In the genomic region with DNA sequence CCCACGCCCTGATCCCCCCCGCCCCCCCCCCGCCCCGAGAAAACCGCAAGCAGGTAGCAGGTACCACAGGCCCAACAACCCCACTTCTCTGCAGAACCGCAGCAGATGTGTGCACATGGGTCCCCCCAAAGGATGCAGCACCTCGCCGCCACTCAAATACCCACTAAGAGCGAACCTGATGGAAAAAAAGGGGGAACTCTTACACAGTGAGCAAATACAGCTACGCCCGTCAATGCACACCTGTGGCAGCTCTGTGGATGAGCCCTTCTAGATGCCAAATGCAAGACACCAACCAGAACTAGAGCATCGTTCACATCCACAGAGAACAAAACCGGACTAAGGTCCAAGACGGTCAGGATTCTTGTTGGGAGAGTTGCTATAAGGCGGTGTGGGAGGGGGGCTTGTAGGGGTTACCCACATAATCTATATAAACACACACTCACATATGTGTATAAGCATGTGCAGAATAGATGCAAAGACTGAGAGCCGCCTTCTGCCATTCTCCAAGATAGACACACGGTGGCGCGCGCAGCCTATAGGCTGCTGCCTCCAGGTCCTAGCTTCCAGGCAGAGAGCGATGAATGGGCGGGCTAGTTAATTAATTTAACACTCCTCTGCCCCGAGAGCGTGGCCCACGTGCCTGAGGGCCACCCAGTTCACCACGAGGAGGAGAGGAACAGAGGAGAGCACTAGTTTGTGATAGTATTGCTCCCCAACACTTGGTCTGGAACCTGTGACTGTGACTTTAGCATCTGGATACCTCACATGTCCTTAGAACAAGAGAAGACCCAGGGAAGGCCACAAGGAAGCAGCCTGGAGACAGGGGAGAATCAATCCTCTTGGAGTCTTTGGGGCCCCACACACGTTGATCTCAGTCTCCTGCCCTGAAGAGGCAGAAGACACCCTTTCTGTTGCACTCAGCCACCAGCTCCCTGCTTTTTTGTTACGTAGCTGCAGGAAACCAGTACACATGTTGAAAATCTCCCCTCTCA, we compare ENCODE assay signal across 9 mouse cellular contexts. TPM values are rescaled to one million over a fixed set of nuclear protein-coding genes. Genes with fewer than 3 reads are reported as not detected.
DNase-seq lines count a peak whose midpoint lies in the region; ATAC-seq lines count a peak whose summit lies in the region.
"Had no signal": no experiment of that assay in that cellular context is flagged by ENCODE, and none has a peak within 500 bp of the region (broad histone marks: within the 10 kb centered on the region; RNA-seq: fewer than 3 reads in every experiment).

No protein-coding gene starts in this region.

- H3K9ac ChIP-seq in hindbrain, embryonic 13.5 days = no peak overlapping the region; the same call in 1 of the 2 replicates
- H3K9ac ChIP-seq in forebrain, embryonic 15.5 days (replicated peaks) = no peak overlapping the region

- H3K36me3 ChIP-seq in hindbrain, embryonic 10.5 days = no peaks in the 10 kb centered on the region
- H3K36me3 ChIP-seq in hindbrain, embryonic 13.5 days = no peaks in the 10 kb centered on the region
- H3K36me3 ChIP-seq in forebrain, embryonic 15.5 days = no peaks in the 10 kb centered on the region

- WGBS in hindbrain, embryonic 10.5 days = 23% methylated on average over 28 of the region's 28 CpGs
- WGBS in hindbrain, embryonic 13.5 days = 23% methylated on average over 28 of the region's 28 CpGs
- 22% methylated on average over 28 of the region's 28 CpGs for whole genome bisulfite sequencing in forebrain, embryonic 15.5 days

- no peaks in the 10 kb centered on the region for H3K9me3 ChIP-seq in hindbrain, embryonic 10.5 days
- no peaks in the 10 kb centered on the region for H3K9me3 ChIP-seq in hindbrain, embryonic 13.5 days
- no peaks in the 10 kb centered on the region for H3K9me3 ChIP-seq in forebrain, embryonic 15.5 days

- ATAC-seq in hindbrain, embryonic 13.5 days (ENCODE audit: low FRiP score) = no peak
- ATAC-seq in forebrain, embryonic 15.5 days (replicated peaks) = peak; percentile 77
- ATAC-seq in hematopoietic stem cell, adult 5-6 weeks (replicated peaks in 1 of 2; ENCODE audit: insufficient read depth in 1 of 2, low FRiP score in 2 of 2, low TSS enrichment in 1 of 2, low read depth in 1 of 2, poor library complexity in 2 of 2, severe bottlenecking in 2 of 2) = peak; percentile 85 to 92
- ATAC-seq in megakaryocyte, adult 5-6 weeks (ENCODE audit: poor library complexity, severe bottlenecking) = peak; percentile 86
- ATAC-seq: Patski had no signal

- peaks cover 27% of the 10 kb centered on the region for H3K27me3 ChIP-seq in hindbrain, embryonic 10.5 days (ENCODE audit: insufficient read depth, poor library complexity, severe bottlenecking)
- peaks cover 23% of the 10 kb centered on the region for H3K27me3 ChIP-seq in hindbrain, embryonic 13.5 days
- peaks cover 15% of the 10 kb centered on the region; the same call in 1 of the 2 replicates for H3K27me3 ChIP-seq in forebrain, embryonic 15.5 days
- H3K27me3 ChIP-seq: Patski had no signal

- no peak overlapping the region for H3K4me2 ChIP-seq in hindbrain, embryonic 13.5 days
- H3K4me2 ChIP-seq in forebrain, embryonic 15.5 days (replicated peaks) = no peak overlapping the region

- peak overlapping the region; percentile 0; the same call in 1 of the 2 replicates for H3K27ac ChIP-seq in hindbrain, embryonic 10.5 days
- H3K27ac ChIP-seq in hindbrain, embryonic 13.5 days = no peak overlapping the region
- no peak overlapping the region for H3K27ac ChIP-seq in forebrain, embryonic 15.5 days (replicated peaks)

- peak; percentile 78 for DNase-seq in hindbrain, embryonic 10.5 days (ENCODE audit: low spot score)
- DNase-seq in cerebellum, adult 11 months = peak; percentile 61
- peak; percentile 65 to 79 for DNase-seq in layer of hippocampus, postnatal 14 days (ENCODE audit: low spot score in 2 of 2)
- peak; percentile 59 for DNase-seq in right cerebral cortex, postnatal 25 days

- H3K4me3 ChIP-seq in hindbrain, embryonic 10.5 days = no peak overlapping the region
- no peak overlapping the region for H3K4me3 ChIP-seq in hindbrain, embryonic 13.5 days
- H3K4me3 ChIP-seq in forebrain, embryonic 15.5 days = no peak overlapping the region

- H3K4me1 ChIP-seq in hindbrain, embryonic 10.5 days (replicated peaks) = peaks cover 18% of the 10 kb centered on the region
- peaks cover 15% of the 10 kb centered on the region for H3K4me1 ChIP-seq in hindbrain, embryonic 13.5 days (replicated peaks)
- H3K4me1 ChIP-seq in forebrain, embryonic 15.5 days = peaks cover 10% of the 10 kb centered on the region

RNA-seq across cellular contexts. Expression of a gene that starts 15.9 kb away (rescaled TPM):
- polyA plus RNA-seq in hindbrain, embryonic 10.5 days (2016; fragmentation: Nextera tagmentation; extraction: Ambion mirVana) = 19.2 and 19.4 TPM in 2 replicates
- polyA plus RNA-seq in hindbrain, embryonic 13.5 days (2015; fragmentation: Nextera tagmentation; extraction: Ambion mirVana) = 9.5 and 11.0 TPM in 2 replicates
- 7.6 and 9.0 TPM in 2 replicates for polyA plus RNA-seq in forebrain, embryonic 15.5 days (2015; fragmentation: Nextera tagmentation; extraction: Ambion mirVana)
- total RNA-seq in hematopoietic stem cell, adult 5-6 weeks (2017) = not detected in 2 replicates
- total RNA-seq in layer of hippocampus, postnatal 14 days (2021) = 10 to 100 TPM in 1 of 2 experiments, 1 to 10 TPM in 1; 9.9 to 10.5 TPM
- not detected in 2 replicates for total RNA-seq in megakaryocyte, adult 5-6 weeks (2015)
- total RNA-seq in megakaryocyte, adult 5-6 weeks (2017) = 0.26 TPM in 1 of 2 replicates, not detected in the other

RNA-seq across cellular contexts. Expression of a gene that starts 23.7 kb away (rescaled TPM):
- 4.3 and 4.5 TPM in 2 replicates for polyA plus RNA-seq in hindbrain, embryonic 10.5 days (2016; fragmentation: Nextera tagmentation; extraction: Ambion mirVana)
- 1.6 TPM in 2 replicates for polyA plus RNA-seq in hindbrain, embryonic 13.5 days (2015; fragmentation: Nextera tagmentation; extraction: Ambion mirVana)
- polyA plus RNA-seq in forebrain, embryonic 15.5 days (2015; fragmentation: Nextera tagmentation; extraction: Ambion mirVana) = 1.3 and 1.7 TPM in 2 replicates
- 0.13 TPM in 1 of 2 replicates, not detected in the other for total RNA-seq in hematopoietic stem cell, adult 5-6 weeks (2017)
- 1 to 10 TPM; 4.8 to 4.9 TPM for total RNA-seq in layer of hippocampus, postnatal 14 days (2021)
- total RNA-seq in megakaryocyte, adult 5-6 weeks (2015) = 2.3 and 2.7 TPM in 2 replicates
- 0.92 and 1.1 TPM in 2 replicates for total RNA-seq in megakaryocyte, adult 5-6 weeks (2017)

RNA-seq across cellular contexts. Expression of a gene that starts 28.8 kb away (rescaled TPM):
- not detected in 2 replicates for polyA plus RNA-seq in hindbrain, embryonic 10.5 days (2016; fragmentation: Nextera tagmentation; extraction: Ambion mirVana)
- not detected in 2 replicates for polyA plus RNA-seq in hindbrain, embryonic 13.5 days (2015; fragmentation: Nextera tagmentation; extraction: Ambion mirVana)
- not detected in 2 replicates for polyA plus RNA-seq in forebrain, embryonic 15.5 days (2015; fragmentation: Nextera tagmentation; extraction: Ambion mirVana)
- total RNA-seq in hematopoietic stem cell, adult 5-6 weeks (2017) = not detected in 2 replicates
- total RNA-seq in layer of hippocampus, postnatal 14 days (2021) = not detected
- not detected in 2 replicates for total RNA-seq in megakaryocyte, adult 5-6 weeks (2015)
- 0.26 TPM in 1 of 2 replicates, not detected in the other for total RNA-seq in megakaryocyte, adult 5-6 weeks (2017)

RNA-seq across cellular contexts. Expression of a gene that starts 50.5 kb away (rescaled TPM):
- polyA plus RNA-seq in hindbrain, embryonic 10.5 days (2016; fragmentation: Nextera tagmentation; extraction: Ambion mirVana) = 51.1 and 60.7 TPM in 2 replicates
- polyA plus RNA-seq in hindbrain, embryonic 13.5 days (2015; fragmentation: Nextera tagmentation; extraction: Ambion mirVana) = 49.9 and 50.6 TPM in 2 replicates
- polyA plus RNA-seq in forebrain, embryonic 15.5 days (2015; fragmentation: Nextera tagmentation; extraction: Ambion mirVana) = 60.3 and 62.0 TPM in 2 replicates
- 11.9 and 12.3 TPM in 2 replicates for total RNA-seq in hematopoietic stem cell, adult 5-6 weeks (2017)
- total RNA-seq in layer of hippocampus, postnatal 14 days (2021) = 10 to 100 TPM; 51.3 to 52.4 TPM
- 46.0 and 52.6 TPM in 2 replicates for total RNA-seq in megakaryocyte, adult 5-6 weeks (2015)
- 20.8 and 28.9 TPM in 2 replicates for total RNA-seq in megakaryocyte, adult 5-6 weeks (2017)

RNA-seq across cellular contexts. Expression of a gene that starts 53.2 kb away (rescaled TPM):
- 71.6 and 79.0 TPM in 2 replicates for polyA plus RNA-seq in hindbrain, embryonic 10.5 days (2016; fragmentation: Nextera tagmentation; extraction: Ambion mirVana)
- polyA plus RNA-seq in hindbrain, embryonic 13.5 days (2015; fragmentation: Nextera tagmentation; extraction: Ambion mirVana) = 36.7 and 40.1 TPM in 2 replicates
- 77.9 and 85.9 TPM in 2 replicates for polyA plus RNA-seq in forebrain, embryonic 15.5 days (2015; fragmentation: Nextera tagmentation; extraction: Ambion mirVana)
- 45.7 and 53.7 TPM in 2 replicates for total RNA-seq in hematopoietic stem cell, adult 5-6 weeks (2017)
- total RNA-seq in layer of hippocampus, postnatal 14 days (2021) = 1 to 10 TPM; 7.9 to 8.3 TPM
- 8.8 and 9.8 TPM in 2 replicates for total RNA-seq in megakaryocyte, adult 5-6 weeks (2015)
- 5.7 and 5.8 TPM in 2 replicates for total RNA-seq in megakaryocyte, adult 5-6 weeks (2017)
- polyA plus RNA-seq: Patski had no signal

Comparison
In these comparisons a context has a peak if more than half of its experiments do, and no peak if none do; other contexts are left out.
1. RNA of a gene that starts 15.9 kb away (total RNA-seq): 9.9 to 10.5 TPM in layer of hippocampus, postnatal 14 days; 0.26 TPM in megakaryocyte, adult 5-6 weeks and not detected in hematopoietic stem cell, adult 5-6 weeks; every median in the first group is over 4 times any median in the second.
2. Peak in every context shown above with its lines, with median percentiles within 50 percentile points of each other: DNase-seq.